Mouse (Mus musculus) stomach, embryonic 16.5 days (tissue): ENCODE measurements around the gene Cisd3. TPM values are rescaled to one million over a fixed set of nuclear protein-coding genes. Genes with fewer than 3 reads are reported as not detected.
A peak's percentile ranks its signal among the peaks of the same experiment; 100 is the strongest.

Experiments used
- ATAC-seq: fragments of 200-750 bp; cut with Nextera tagmentation; 2 replicates; pipeline ENCODE4 v1.8.0; 2017; ENCODE audit warnings: moderate number of reproducible peaks, moderate TSS enrichment; ENCODE audit not compliant: insufficient read depth, low FRiP score
- H3K27ac ChIP-seq: fragments of 300-500 bp; sonication (generic); 2 replicates; pipeline ENCODE4 v1.5.1; 2014; ENCODE audit warnings: low read length
- H3K27me3 ChIP-seq: fragments of 300-500 bp; sonication (generic); 2 replicates; pipeline ENCODE4 v1.6.1; 2014; ENCODE audit warnings: low read length, control low read depth, mixed read lengths; ENCODE audit not compliant: control insufficient read depth, insufficient read depth
- H3K36me3 ChIP-seq: fragments of 300-500 bp; sonication (generic); 2 replicates; pipeline ENCODE4 v1.6.1; 2014; ENCODE audit warnings: low read length; ENCODE audit not compliant: control insufficient read depth, insufficient read depth
- H3K4me1 ChIP-seq: fragments of 300-500 bp; sonication (generic); 2 replicates; pipeline ENCODE4 v1.6.1; 2014; ENCODE audit warnings: low read length, control low read depth, mixed read lengths; ENCODE audit not compliant: control insufficient read depth, insufficient read depth
- H3K4me2 ChIP-seq: fragments of 300-500 bp; sonication (generic); 2 replicates; pipeline ENCODE4 v1.6.1; 2014; ENCODE audit warnings: low read depth, low read length, mixed read lengths
- H3K4me3 ChIP-seq: fragments of 300-500 bp; sonication (generic); replicated peaks from 2 replicates; pipeline ENCODE4 v1.5.1; 2014; ENCODE audit warnings: mild to moderate bottlenecking, low read length
- H3K9ac ChIP-seq: fragments of 300-500 bp; sonication (generic); 2 replicates; pipeline ENCODE4 v1.6.1; 2014; ENCODE audit warnings: low read length
- H3K9me3 ChIP-seq: fragments of 300-500 bp; sonication (generic); replicated peaks from 2 replicates; pipeline ENCODE4 v1.6.1; 2016; ENCODE audit warnings: low read length, control low read depth; ENCODE audit not compliant: control insufficient read depth
- WGBS: fragments of 180-500 bp; shearing (Covaris S2); extraction: QIAGEN DNeasy Blood & Tissue Kit; methylation state at CpG from one replicate; pipeline ENCODE4 v1.1.7; 2014; 5-methylcytosine and 5-hydroxymethylcytosine counted together
- polyA plus RNA-seq: library from polyadenylated mRNA; unstranded; fragments of >200 nt; fragmentation: Nextera tagmentation; extraction: Ambion mirVana; gene quantifications from 2 replicates; pipeline ENCODE4 v1.2.1, GENCODE M21; 2015

Cisd3 gene
- polyA plus RNA-seq, 1 experiment from 2014 or later: 35.1 TPM

DNA sequence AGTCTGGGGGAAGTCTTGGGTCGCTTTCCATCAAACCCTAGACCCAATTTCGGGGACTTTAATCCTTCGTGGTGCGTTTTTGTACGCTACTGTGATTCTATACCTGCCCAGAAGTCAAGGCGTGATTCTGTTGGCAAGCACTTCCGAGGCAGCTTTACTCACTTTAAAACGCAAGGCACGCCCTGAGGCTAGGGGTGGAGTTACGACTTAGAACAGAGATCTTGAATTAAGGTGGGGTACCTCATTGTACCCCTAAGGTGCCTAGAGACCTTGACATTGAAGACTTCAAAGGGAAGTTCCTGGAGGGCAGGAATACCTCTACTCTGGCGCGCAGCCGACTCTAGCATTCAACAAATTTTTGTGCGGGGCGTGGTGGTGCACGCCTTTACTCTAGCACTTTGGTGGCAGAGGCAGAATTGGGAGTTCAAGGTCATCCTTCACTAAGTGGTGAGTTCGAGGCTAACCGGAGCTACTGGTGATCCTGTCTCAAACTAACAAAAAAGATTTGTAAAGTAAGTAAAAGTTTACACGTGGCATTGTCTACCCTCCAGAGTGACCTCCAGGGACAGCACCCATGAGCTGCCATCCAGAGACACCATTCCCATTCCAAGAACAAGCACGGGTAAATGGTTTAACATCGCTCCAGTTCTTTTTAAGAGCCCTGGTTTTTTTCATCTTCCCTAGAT lies 23.3 kb upstream of the Cisd3 start:
- peak overlapping the region; percentile 86 for H3K4me3 ChIP-seq
- H3K27ac ChIP-seq: peak overlapping the region; percentile 94
- H3K36me3 ChIP-seq: peaks cover 14% of the 10 kb centered on the region
- no peak for ATAC-seq
- peaks cover 31% of the 10 kb centered on the region for H3K4me1 ChIP-seq
- no peaks in the 10 kb centered on the region for H3K9me3 ChIP-seq
- H3K9ac ChIP-seq: peak overlapping the region; percentile 92
- WGBS: 3% methylated on average over 21 of the region's 21 CpGs
- H3K27me3 ChIP-seq: no peaks in the 10 kb centered on the region
- peak overlapping the region; percentile 94 for H3K4me2 ChIP-seq

- Histone ChIP-seq H3K9me3 (no peaks in the 10 kb centered on the region), H3K27ac (peak within 1 kb of the TSS; percentile 94), H3K36me3 (peaks cover 14% of the 10 kb centered on the region), H3K4me2 (peak within 1 kb of the TSS; percentile 94), H3K27me3 (no peaks in the 10 kb centered on the region), H3K4me1 (peaks cover 31% of the 10 kb centered on the region), H3K9ac (peak within 1 kb of the TSS; percentile 92), H3K4me3 (peak within 1 kb of the TSS; percentile 86)
- peak; percentile 56 for ATAC-seq
- WGBS: under 1% methylated on average over 25 of the region's 76 CpGs
Observed at GRCm38 (mm10) chr11:97662893-97663527, 22.6 kb upstream of the Cisd3 start, which contains the start of gene Mllt6. Gene Mllt6 (plus strand): TSS chr11:97663414.

DNA sequence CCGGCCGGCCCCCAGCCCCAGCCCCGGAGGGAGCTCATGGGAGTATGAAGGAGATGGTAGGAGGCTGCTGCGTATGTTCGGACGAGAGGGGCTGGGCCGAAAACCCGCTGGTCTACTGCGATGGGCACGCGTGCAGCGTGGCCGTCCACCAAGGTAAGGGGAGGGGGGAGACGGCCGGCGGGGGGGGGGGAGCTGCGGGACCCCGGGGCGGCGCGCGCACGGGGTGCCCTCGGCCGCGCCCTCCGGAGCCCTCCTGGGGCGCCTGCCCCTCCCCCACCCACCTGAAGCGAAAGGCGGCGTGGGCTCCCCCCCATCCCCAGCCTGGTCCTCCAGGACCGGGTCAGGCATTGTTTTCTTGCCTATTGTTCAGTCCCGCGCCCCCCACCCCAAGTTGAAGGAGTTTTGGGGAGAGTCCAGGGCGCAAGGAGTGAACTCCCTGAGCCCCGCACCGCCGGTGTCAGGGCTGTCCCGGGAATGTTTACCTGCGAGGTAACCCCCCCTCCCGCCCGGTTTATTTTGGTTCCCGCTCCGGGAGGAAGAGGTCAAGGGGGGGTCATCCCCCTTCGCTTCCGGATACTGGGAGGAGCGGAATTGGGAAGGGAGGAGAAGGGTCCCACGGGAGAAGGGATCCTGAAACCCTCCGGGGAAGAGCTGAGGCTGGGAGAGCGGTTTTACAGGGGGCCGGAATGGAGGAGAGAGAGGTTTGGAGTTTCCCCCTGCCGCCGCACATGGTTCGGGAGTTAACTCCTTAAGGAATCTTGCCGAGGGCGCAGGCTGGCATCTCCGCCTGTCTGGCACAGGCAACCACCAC lies 21.9 kb upstream of the Cisd3 start:
- peaks cover 31% of the 10 kb centered on the region for H3K4me1 ChIP-seq
- H3K9ac ChIP-seq: peak overlapping the region; percentile 92
- peaks cover 14% of the 10 kb centered on the region for H3K36me3 ChIP-seq
- no peaks in the 10 kb centered on the region for H3K27me3 ChIP-seq
- no peak for ATAC-seq
- peak overlapping the region; percentile 86 for H3K4me3 ChIP-seq
- H3K27ac ChIP-seq: peak overlapping the region; percentile 94
- H3K9me3 ChIP-seq: no peaks in the 10 kb centered on the region
- H3K4me2 ChIP-seq: peak overlapping the region; percentile 94
- WGBS: under 1% methylated on average over 49 of the region's 57 CpGs

DNA sequence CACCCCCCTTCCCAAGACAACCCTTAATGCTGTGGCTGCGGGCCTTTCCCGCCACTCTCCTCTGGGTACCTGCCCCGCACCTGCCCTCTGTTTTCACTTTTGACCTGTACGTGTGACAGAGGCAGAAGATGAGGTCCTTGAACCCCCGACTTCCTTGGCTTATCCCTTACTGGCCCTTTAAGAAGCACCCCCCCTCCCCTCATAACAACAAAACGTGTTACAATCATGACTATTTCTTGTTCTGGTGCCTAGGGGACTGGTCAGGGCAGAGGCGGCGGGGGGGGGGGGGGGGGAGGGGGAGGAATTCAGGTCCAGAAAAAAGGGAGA lies 21.3 kb upstream of the Cisd3 start:
- Histone ChIP-seq H3K9me3 (no peaks in the 10 kb centered on the region), H3K27me3 (no peaks in the 10 kb centered on the region), H3K36me3 (peaks cover 14% of the 10 kb centered on the region), H3K4me3 (peak overlapping the region; percentile 86), H3K4me1 (peaks cover 27% of the 10 kb centered on the region), H3K4me2 (peak overlapping the region; percentile 94), H3K27ac (peak overlapping the region; percentile 94), H3K9ac (peak overlapping the region; percentile 92)
- WGBS: under 1% methylated on average over 6 of the region's 8 CpGs
- no peak for ATAC-seq

GRCm38 (mm10) chr11:97664771-97665240 lies 20.8 kb upstream of the Cisd3 start:
- Histone ChIP-seq H3K27ac (peak overlapping the region; percentile 94; the same call in 1 of the 2 replicates), H3K4me2 (peak overlapping the region; percentile 94), H3K27me3 (no peaks in the 10 kb centered on the region), H3K9ac (peak overlapping the region; percentile 14; the same call in 1 of the 2 replicates), H3K4me3 (peak overlapping the region; percentile 86), H3K9me3 (no peaks in the 10 kb centered on the region), H3K4me1 (peaks cover 28% of the 10 kb centered on the region), H3K36me3 (peaks cover 14% of the 10 kb centered on the region)
- WGBS: 36% methylated on average over 6 of the region's 6 CpGs
- no peak for ATAC-seq

- H3K27ac ChIP-seq: no peak overlapping the region
- H3K4me2 ChIP-seq: no peak overlapping the region
- H3K9ac ChIP-seq: no peak overlapping the region
- H3K4me1 ChIP-seq: peaks cover 32% of the 10 kb centered on the region
- 93% methylated on average over 13 of the region's 13 CpGs for WGBS
- H3K27me3 ChIP-seq: no peaks in the 10 kb centered on the region
- no peak for ATAC-seq
- H3K4me3 ChIP-seq: no peak overlapping the region
- peaks cover 14% of the 10 kb centered on the region for H3K36me3 ChIP-seq
- H3K9me3 ChIP-seq: no peaks in the 10 kb centered on the region
Observed at GRCm38 (mm10) chr11:97665431-97665830, 20.2 kb upstream of the Cisd3 start.

DNA sequence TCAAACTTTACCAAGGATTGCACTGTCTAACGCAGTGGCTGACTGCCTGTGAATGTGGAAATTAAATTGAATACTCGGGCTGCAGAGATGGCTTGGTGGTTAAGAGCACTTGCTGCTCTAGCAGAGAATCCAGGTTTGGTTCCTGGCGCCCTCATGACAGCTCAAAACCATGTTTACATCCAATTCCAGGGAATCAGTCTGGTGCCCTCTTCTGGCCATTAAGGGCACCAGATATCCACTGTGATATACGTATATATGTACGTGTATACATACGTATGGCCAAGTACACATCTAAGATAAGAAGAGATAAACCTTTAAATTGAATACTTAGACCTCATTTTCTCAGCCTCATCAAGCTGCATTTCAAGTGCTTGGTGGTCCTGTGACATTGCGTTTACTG lies 19.4 kb upstream of the Cisd3 start:
- Histone ChIP-seq H3K9me3 (no peaks in the 10 kb centered on the region), H3K27ac (no peak overlapping the region), H3K36me3 (peaks cover 14% of the 10 kb centered on the region), H3K4me3 (no peak overlapping the region), H3K4me1 (peaks cover 25% of the 10 kb centered on the region), H3K9ac (no peak overlapping the region), H3K4me2 (no peak overlapping the region), H3K27me3 (no peaks in the 10 kb centered on the region)
- ATAC-seq: no peak
- 86% methylated on average over 7 of the region's 7 CpGs for whole genome bisulfite sequencing

GRCm38 (mm10) chr11:97666794-97667193 lies 18.8 kb upstream of the Cisd3 start:
- Histone ChIP-seq H3K4me2 (no peak overlapping the region), H3K4me3 (no peak overlapping the region), H3K9ac (no peak overlapping the region), H3K36me3 (peaks cover 19% of the 10 kb centered on the region), H3K27me3 (no peaks in the 10 kb centered on the region), H3K27ac (no peak overlapping the region), H3K4me1 (peaks cover 21% of the 10 kb centered on the region), H3K9me3 (no peaks in the 10 kb centered on the region)
- no peak for ATAC-seq
- WGBS: 88% methylated on average over 15 of the region's 15 CpGs

- H3K9ac ChIP-seq: no peak overlapping the region
- no peak for ATAC-seq
- H3K4me3 ChIP-seq: no peak overlapping the region
- H3K4me1 ChIP-seq: peaks cover 11% of the 10 kb centered on the region
- H3K27me3 ChIP-seq: no peaks in the 10 kb centered on the region
- H3K27ac ChIP-seq: no peak overlapping the region
- peaks cover 20% of the 10 kb centered on the region for H3K36me3 ChIP-seq
- WGBS: 92% methylated on average over 7 of the region's 7 CpGs
- H3K4me2 ChIP-seq: no peak overlapping the region
- no peaks in the 10 kb centered on the region for H3K9me3 ChIP-seq
Observed at GRCm38 (mm10) chr11:97668160-97668559, 17.5 kb upstream of the Cisd3 start.
